Mouse (Mus musculus): ENCODE measurements around the gene Tut1. TPM values are rescaled to one million over a fixed set of nuclear protein-coding genes. Genes with fewer than 3 reads are reported as not detected.
"Not testable (repeated sequence)": the region's sequence is repeated elsewhere in the genome, so short reads cannot be mapped to it uniquely, and the experiment has no call there.

Gene Tut1
- polyA plus RNA-seq, 1 experiment, result 13.6 TPM

DNA sequence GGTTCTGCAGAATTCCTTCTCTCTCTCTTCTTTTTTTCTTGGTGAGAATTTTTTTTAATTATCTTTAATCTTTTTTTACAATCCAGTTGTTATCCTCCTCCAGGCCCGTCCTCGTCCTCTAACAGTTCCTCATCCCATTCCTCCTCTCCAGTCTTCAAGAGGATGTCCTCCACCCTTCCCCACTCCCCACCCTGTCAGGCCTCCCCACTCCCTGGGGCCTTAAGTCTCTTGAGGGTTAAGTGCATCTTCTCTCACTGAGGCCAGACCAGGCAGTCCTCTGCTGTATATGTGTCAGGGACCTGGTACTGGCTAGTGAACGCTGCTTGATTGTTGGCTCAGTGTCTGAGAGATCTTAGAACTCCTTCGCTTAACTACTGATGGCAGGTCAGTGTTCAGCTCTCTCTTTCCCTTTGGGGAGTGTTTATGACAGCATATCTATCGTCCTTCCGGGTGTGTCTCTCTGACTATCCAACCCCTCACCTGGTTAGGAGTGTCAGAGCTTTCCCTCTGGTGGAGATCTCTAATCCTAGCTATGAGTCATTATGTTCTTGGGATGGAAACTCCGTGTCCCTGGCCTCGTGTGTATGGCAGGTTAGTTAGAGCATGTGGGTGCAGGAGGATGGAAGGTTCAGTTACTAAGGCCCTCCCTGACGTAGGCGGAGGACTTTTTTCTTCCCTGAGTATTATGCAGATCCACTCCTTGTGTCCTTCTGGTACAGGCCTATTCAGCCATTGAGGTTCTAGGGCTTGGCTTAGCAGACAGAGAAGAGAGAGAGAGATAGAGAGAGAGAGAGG lies 41.4 kb downstream of the Tut1 start:
- DNase-seq (ENCODE audit: low read depth, low spot score), result no peak
- 13% methylated on average over 10 of the region's 10 CpGs for WGBS

DNA sequence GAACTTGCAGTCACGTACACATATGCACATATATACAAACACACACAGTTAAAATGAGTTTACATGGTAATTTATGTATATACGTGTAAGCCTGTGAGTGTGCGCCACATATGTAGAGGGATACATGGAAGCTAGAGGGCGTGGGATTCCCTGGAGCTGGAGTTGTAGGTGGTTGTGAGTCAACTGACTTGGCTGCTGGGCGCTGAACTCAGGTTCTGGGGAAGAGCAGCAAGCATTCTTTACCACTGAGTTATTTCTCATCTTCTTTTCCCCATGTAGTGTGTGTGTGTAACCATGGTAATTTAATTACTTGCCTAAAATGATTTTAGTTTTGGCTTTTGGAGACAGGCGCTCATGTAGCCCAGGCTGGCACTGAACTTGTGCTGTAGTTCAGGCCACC lies 43.0 kb downstream of the Tut1 start:
- DNase-seq (ENCODE audit: low read depth, low spot score), result no peak
- 88% methylated on average over 6 of the region's 6 CpGs for WGBS

DNA sequence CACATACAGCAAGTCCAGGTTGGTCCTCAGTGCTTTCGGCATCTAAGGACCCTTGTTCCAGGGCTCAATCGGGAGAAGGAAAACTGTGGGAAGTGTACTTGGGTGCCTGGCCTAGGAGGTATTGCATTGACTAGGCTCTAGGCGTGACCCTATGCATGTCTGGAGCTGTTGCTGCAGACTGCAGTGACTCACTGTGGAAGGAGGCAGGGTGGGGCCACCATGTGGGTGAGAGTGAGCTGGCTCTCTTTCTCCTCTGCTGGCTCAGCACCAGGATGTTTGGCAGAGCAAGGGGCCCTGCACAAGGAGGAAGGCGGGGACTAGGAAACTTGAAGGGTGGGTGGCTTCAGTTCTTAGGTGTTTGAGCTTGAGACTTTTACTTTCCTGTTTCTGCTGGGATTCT lies 43.9 kb downstream of the Tut1 start:
- DNase-seq (ENCODE audit: low read depth, low spot score), result peak; percentile 81
- WGBS, result 3% methylated on average over 4 of the region's 4 CpGs

DNA sequence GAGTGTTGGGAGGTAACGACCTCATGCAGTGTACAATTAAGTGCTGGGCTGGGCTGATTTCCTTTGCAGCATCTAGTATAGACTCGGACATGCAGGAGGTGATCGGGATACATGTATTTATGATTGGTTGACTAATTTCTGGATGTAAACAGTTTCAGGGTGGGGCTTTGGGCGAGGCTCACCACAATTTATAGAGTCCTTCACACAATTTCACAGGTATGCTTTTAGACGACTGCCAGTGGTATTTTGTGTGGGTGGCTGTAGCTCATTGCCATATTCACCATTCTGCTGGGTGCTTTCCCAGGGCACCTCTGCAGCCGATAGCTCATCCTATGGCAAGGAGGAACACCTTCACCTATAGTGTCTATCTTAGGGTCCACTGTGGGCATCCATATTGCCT lies 44.9 kb downstream of the Tut1 start:
- WGBS, result 25% methylated on average over 6 of the region's 6 CpGs

GRCm38 (mm10) chr19:8999223-8999622 lies 45.6 kb downstream of the Tut1 start:
- 81% methylated on average over 4 of the region's 4 CpGs for WGBS
- DNase-seq (ENCODE audit: low read depth, low spot score), result no peak

More for the DNA sequence above, 44.9 kb downstream of the Tut1 start:
- DNase-seq (ENCODE audit: low read depth, low spot score), result no peak

GRCm38 (mm10) chr19:9006915-9007314 lies 53.3 kb downstream of the Tut1 start:
- DNase-seq (ENCODE audit: low read depth, low spot score), result not testable (repeated sequence)
- WGBS, result 94% methylated on average over 2 of the region's 2 CpGs

Other genes starting within 250 kb of the Tut1 start
- 194 and 323 TPM in 2 replicates for gene Slc3a2, start 230.5 kb upstream of the Tut1 start, polyA plus RNA-seq (2012; rRNA removed)
- 33.3 and 39.9 TPM in 2 replicates for gene Wdr74, start 218.0 kb upstream of the Tut1 start, polyA plus RNA-seq (2012; rRNA removed)
- gene 1700092M07Rik, start 213.1 kb upstream of the Tut1 start, polyA plus RNA-seq (2012; rRNA removed), result not detected in 2 replicates
- gene Stx5a, start 212.4 kb upstream of the Tut1 start, polyA plus RNA-seq (2012; rRNA removed), result 71.7 and 97.3 TPM in 2 replicates
- 79.1 and 92.6 TPM in 2 replicates for gene Nxf1, start 196.8 kb upstream of the Tut1 start, polyA plus RNA-seq (2012; rRNA removed)
- 107 and 131 TPM in 2 replicates for gene Tmem223, start 182.9 kb upstream of the Tut1 start, polyA plus RNA-seq (2012; rRNA removed)
- gene Tmem179b, start 179.4 kb upstream of the Tut1 start, polyA plus RNA-seq (2012; rRNA removed), result 107 and 122 TPM in 2 replicates
- 7.8 and 8.1 TPM in 2 replicates for gene Taf6l, start 167.4 kb upstream of the Tut1 start, polyA plus RNA-seq (2012; rRNA removed)
- 46.2 and 53.1 TPM in 2 replicates for gene Polr2g, start 155.3 kb upstream of the Tut1 start, polyA plus RNA-seq (2012; rRNA removed)
- 1.8 TPM in 2 replicates for gene Zbtb3, start 151.3 kb upstream of the Tut1 start, polyA plus RNA-seq (2012; rRNA removed)
- gene Ttc9c, start 134.5 kb upstream of the Tut1 start, polyA plus RNA-seq (2012; rRNA removed), result 14.8 and 23.6 TPM in 2 replicates
- gene Hnrnpul2, start 133.8 kb upstream of the Tut1 start, polyA plus RNA-seq (2012; rRNA removed), result 16.3 and 21.8 TPM in 2 replicates
- 2.4 and 4.4 TPM in 2 replicates for gene AC129217.1, start 124.1 kb upstream of the Tut1 start, polyA plus RNA-seq (2012; rRNA removed)
- gene Bscl2, start 116.4 kb upstream of the Tut1 start, polyA plus RNA-seq (2012; rRNA removed), result 79.8 and 82.1 TPM in 2 replicates
- gene Gng3, start 114.7 kb upstream of the Tut1 start, polyA plus RNA-seq (2012; rRNA removed), result 1.4 and 1.6 TPM in 2 replicates
- gene Lrrn4cl, start 103.1 kb upstream of the Tut1 start, polyA plus RNA-seq (2012; rRNA removed), result 0.74 and 0.84 TPM in 2 replicates
- gene Ubxn1, start 82.4 kb upstream of the Tut1 start, polyA plus RNA-seq (2012; rRNA removed), result 82.6 and 86.1 TPM in 2 replicates
- 19.7 and 23.4 TPM in 2 replicates for gene Uqcc3, start 72.9 kb upstream of the Tut1 start, polyA plus RNA-seq (2012; rRNA removed)
- 2.2 and 2.3 TPM in 2 replicates for gene Lbhd1, start 70.1 kb upstream of the Tut1 start, polyA plus RNA-seq (2012; rRNA removed)
- not detected in 2 replicates for gene Gm49403, start 69.9 kb upstream of the Tut1 start, polyA plus RNA-seq (2012; rRNA removed)
- gene 1810009A15Rik, start 65.0 kb upstream of the Tut1 start, polyA plus RNA-seq (2012; rRNA removed), result 17.7 and 21.0 TPM in 2 replicates
- gene Gm49416, start 64.9 kb upstream of the Tut1 start, polyA plus RNA-seq (2012; rRNA removed), result not detected in 2 replicates
- 24.4 and 26.9 TPM in 2 replicates for gene Ints5, start 60.8 kb upstream of the Tut1 start, polyA plus RNA-seq (2012; rRNA removed)
- gene Ganab, start 55.8 kb upstream of the Tut1 start, polyA plus RNA-seq (2012; rRNA removed), result 104 and 157 TPM in 2 replicates
- 66.6 and 72.2 TPM in 2 replicates for gene B3gat3, start 33.5 kb upstream of the Tut1 start, polyA plus RNA-seq (2012; rRNA removed)
- 6.8 and 8.9 TPM in 2 replicates for gene Rom1, start 24.5 kb upstream of the Tut1 start, polyA plus RNA-seq (2012; rRNA removed)
- gene Eml3, start 24.3 kb upstream of the Tut1 start, polyA plus RNA-seq (2012; rRNA removed), result 24.3 and 32.1 TPM in 2 replicates
- gene Mta2, start 12.0 kb upstream of the Tut1 start, polyA plus RNA-seq (2012; rRNA removed), result 30.6 and 32.3 TPM in 2 replicates
- 302 and 315 TPM in 2 replicates for gene Eef1g, start 13.2 kb downstream of the Tut1 start, polyA plus RNA-seq (2012; rRNA removed)
- 11.2 and 19.9 TPM in 2 replicates for gene Ahnak, start 35.4 kb downstream of the Tut1 start, polyA plus RNA-seq (2012; rRNA removed)
- 0.45 and 1.1 TPM in 2 replicates for gene Scgb1a1, start 134.1 kb downstream of the Tut1 start, polyA plus RNA-seq (2012; rRNA removed)
- 0.79 and 0.96 TPM in 2 replicates for gene Asrgl1, start 181.8 kb downstream of the Tut1 start, polyA plus RNA-seq (2012; rRNA removed)